ENCODE assay signal across 13 mouse cellular contexts in the genomic region with DNA sequence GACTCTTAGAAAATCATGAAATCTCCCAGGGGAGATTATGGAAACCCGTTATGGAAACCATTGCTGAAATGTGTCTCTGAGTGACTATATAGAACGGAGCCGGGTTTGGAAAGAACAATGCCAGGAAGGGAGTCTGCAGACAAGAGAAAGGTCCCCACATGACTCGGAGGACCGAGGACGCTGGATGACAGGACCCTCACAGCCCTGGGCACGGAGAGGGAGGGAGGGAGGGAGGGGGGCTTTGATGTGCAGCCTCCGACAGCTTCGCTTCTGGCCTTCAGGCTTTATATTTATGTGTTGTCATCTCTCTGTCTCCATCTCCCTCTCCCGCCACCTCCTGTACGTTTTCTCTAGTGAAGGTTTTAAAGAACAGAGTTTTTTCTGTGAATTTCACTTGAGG. TPM values are rescaled to one million over a fixed set of nuclear protein-coding genes. Genes with fewer than 3 reads are reported as not detected.
DNase-seq lines count a peak whose midpoint lies in the region; ATAC-seq lines count a peak whose summit lies in the region.
"Had no signal": no experiment of that assay in that cellular context is flagged by ENCODE, and none has a peak within 500 bp of the region (broad histone marks: within the 10 kb centered on the region; RNA-seq: fewer than 3 reads in every experiment).

No protein-coding gene starts in this region.

- no peak overlapping the region for H3K27ac ChIP-seq in heart, embryonic 15.5 days
- no peak overlapping the region for H3K27ac ChIP-seq in heart, embryonic 10.5 days
- H3K27ac ChIP-seq in embryonic facial prominence, embryonic 10.5 days (replicated peaks): peak overlapping the region; percentile 65
- no peak overlapping the region for H3K27ac ChIP-seq in forebrain, embryonic 13.5 days
- H3K27ac ChIP-seq in midbrain, embryonic 11.5 days (ENCODE audit: low read depth, low read length): peak overlapping the region; percentile 81
- H3K27ac ChIP-seq: liver, embryonic 14.5 days had no signal

- H3K4me2 ChIP-seq in heart, embryonic 15.5 days: peak overlapping the region; percentile 50; the same call in 1 of the 2 replicates
- peak overlapping the region; percentile 46 for H3K4me2 ChIP-seq in forebrain, embryonic 13.5 days
- peak overlapping the region; percentile 24 for H3K4me2 ChIP-seq in midbrain, embryonic 11.5 days

- H3K4me1 ChIP-seq in heart, embryonic 15.5 days (replicated peaks): peaks cover 11% of the 10 kb centered on the region
- peaks cover 10% of the 10 kb centered on the region for H3K4me1 ChIP-seq in heart, embryonic 10.5 days
- H3K4me1 ChIP-seq in embryonic facial prominence, embryonic 10.5 days: peaks cover 43% of the 10 kb centered on the region
- H3K4me1 ChIP-seq in forebrain, embryonic 13.5 days: peaks cover 38% of the 10 kb centered on the region
- peaks cover 34% of the 10 kb centered on the region for H3K4me1 ChIP-seq in midbrain, embryonic 11.5 days (ENCODE audit: control insufficient read depth, insufficient read depth, low read length)

- DNase-seq in heart, embryonic 10.5 days (ENCODE audit: low spot score): no peak
- no peak for DNase-seq in embryonic facial prominence, embryonic 10.5 days (ENCODE audit: low spot score)
- peak; percentile 95 for DNase-seq in midbrain, embryonic 11.5 days (ENCODE audit: low spot score, missing footprints)
- no peak for DNase-seq in spleen, postnatal 36 days (ENCODE audit: low spot score in 2 of 2)
- DNase-seq in thymus, postnatal 0 days (ENCODE audit: low spot score): no peak
- no peak for DNase-seq in layer of hippocampus, adult 18-20 months (ENCODE audit: low spot score in 2 of 2)
- DNase-seq: cerebellum, adult 9-10 months; kidney, adult 8-10 months; right cerebral cortex, postnatal 14 days had no signal

- 36% methylated on average over 11 of the region's 11 CpGs for WGBS in heart, embryonic 15.5 days
- 56% methylated on average over 11 of the region's 11 CpGs for WGBS in heart, embryonic 10.5 days
- 31% methylated on average over 11 of the region's 11 CpGs for WGBS in embryonic facial prominence, embryonic 10.5 days
- WGBS in forebrain, embryonic 13.5 days: 10% methylated on average over 11 of the region's 11 CpGs
- 27% methylated on average over 11 of the region's 11 CpGs for WGBS in midbrain, embryonic 11.5 days

- no peaks in the 10 kb centered on the region for H3K9me3 ChIP-seq in heart, embryonic 15.5 days (replicated peaks)
- no peaks in the 10 kb centered on the region for H3K9me3 ChIP-seq in heart, embryonic 10.5 days
- H3K9me3 ChIP-seq in embryonic facial prominence, embryonic 10.5 days: no peaks in the 10 kb centered on the region; the same call in 1 of the 2 replicates
- no peaks in the 10 kb centered on the region for H3K9me3 ChIP-seq in forebrain, embryonic 13.5 days (replicated peaks)
- no peaks in the 10 kb centered on the region; the same call in 1 of the 2 replicates for H3K9me3 ChIP-seq in midbrain, embryonic 11.5 days (ENCODE audit: control insufficient read depth, low read length)

- no peaks in the 10 kb centered on the region for H3K36me3 ChIP-seq in heart, embryonic 15.5 days
- no peaks in the 10 kb centered on the region for H3K36me3 ChIP-seq in heart, embryonic 10.5 days
- H3K36me3 ChIP-seq in embryonic facial prominence, embryonic 10.5 days (replicated peaks): peaks cover 6% of the 10 kb centered on the region; the same call in 1 of the 2 replicates
- no peaks in the 10 kb centered on the region for H3K36me3 ChIP-seq in forebrain, embryonic 13.5 days (ENCODE audit: poor library complexity, severe bottlenecking)
- no peaks in the 10 kb centered on the region for H3K36me3 ChIP-seq in midbrain, embryonic 11.5 days (ENCODE audit: control insufficient read depth, insufficient read depth, low read length)

- ATAC-seq in heart, embryonic 15.5 days (replicated peaks; ENCODE audit: insufficient number of reproducible peaks, insufficient read depth, low FRiP score, low read depth): no peak
- ATAC-seq in forebrain, embryonic 13.5 days: no peak
- 0 out of 2 replicates have a peak, but pooled peaks have one; percentile 14 for ATAC-seq in midbrain, embryonic 11.5 days (ENCODE audit: low FRiP score)
- ATAC-seq: Patski had no signal

- no peak overlapping the region for H3K9ac ChIP-seq in heart, embryonic 15.5 days
- H3K9ac ChIP-seq in forebrain, embryonic 13.5 days: peak overlapping the region; percentile 34; the same call in 1 of the 2 replicates
- H3K9ac ChIP-seq in midbrain, embryonic 11.5 days (ENCODE audit: low read length): peak overlapping the region; percentile 39
- H3K9ac ChIP-seq: liver, embryonic 14.5 days had no signal

- H3K4me3 ChIP-seq in heart, embryonic 15.5 days: no peak overlapping the region
- H3K4me3 ChIP-seq in heart, embryonic 10.5 days: no peak overlapping the region
- H3K4me3 ChIP-seq in embryonic facial prominence, embryonic 10.5 days: 0 out of 2 replicates have a peak overlapping the region, but pooled peaks have one; percentile 32
- no peak overlapping the region for H3K4me3 ChIP-seq in forebrain, embryonic 13.5 days
- H3K4me3 ChIP-seq in midbrain, embryonic 11.5 days (ENCODE audit: low read depth, low read length): no peak overlapping the region

- no peaks in the 10 kb centered on the region for H3K27me3 ChIP-seq in heart, embryonic 15.5 days
- H3K27me3 ChIP-seq in heart, embryonic 10.5 days (ENCODE audit: insufficient read depth, poor library complexity, severe bottlenecking): no peaks in the 10 kb centered on the region
- 0 out of 2 replicates have a peak, but pooled peaks cover 3% of the 10 kb centered on the region for H3K27me3 ChIP-seq in embryonic facial prominence, embryonic 10.5 days (replicated peaks; ENCODE audit: low read depth, poor library complexity, severe bottlenecking)
- no peaks in the 10 kb centered on the region for H3K27me3 ChIP-seq in forebrain, embryonic 13.5 days
- H3K27me3 ChIP-seq in midbrain, embryonic 11.5 days (ENCODE audit: control insufficient read depth, insufficient read depth, low read length): peaks cover 3% of the 10 kb centered on the region; the same call in 1 of the 2 replicates
- H3K27me3 ChIP-seq: Patski had no signal

RNA-seq across cellular contexts. Expression of a gene that starts 11.5 kb away (rescaled TPM):
- polyA plus RNA-seq in heart, embryonic 15.5 days (2015; fragmentation: Nextera tagmentation; extraction: Ambion mirVana): 2.7 and 3.1 TPM in 2 replicates
- polyA plus RNA-seq in heart, embryonic 10.5 days (2016; fragmentation: Nextera tagmentation; extraction: Ambion mirVana): 2.4 and 3.9 TPM in 2 replicates
- polyA plus RNA-seq in embryonic facial prominence, embryonic 10.5 days (2016; fragmentation: Nextera tagmentation; extraction: Ambion mirVana): 3.4 and 3.6 TPM in 2 replicates
- polyA plus RNA-seq in forebrain, embryonic 13.5 days (2015; fragmentation: Nextera tagmentation; extraction: Ambion mirVana): 4.1 and 4.2 TPM in 2 replicates
- polyA plus RNA-seq in midbrain, embryonic 11.5 days (2014; fragmentation: Nextera tagmentation; extraction: Ambion mirVana): 5.7 and 6.6 TPM in 2 replicates
- 17.1 and 18.1 TPM in 2 replicates for polyA plus RNA-seq in thymus, postnatal 0 days (2015; fragmentation: Nextera tagmentation; extraction: Ambion mirVana)
- total RNA-seq in layer of hippocampus, adult 18-20 months (2021): 10 to 100 TPM; 38.6 to 40.1 TPM

RNA-seq across cellular contexts. Expression of a gene that starts 53.1 kb away (rescaled TPM):
- polyA plus RNA-seq in heart, embryonic 15.5 days (2015; fragmentation: Nextera tagmentation; extraction: Ambion mirVana): 5.8 and 8.0 TPM in 2 replicates
- 6.7 and 8.0 TPM in 2 replicates for polyA plus RNA-seq in heart, embryonic 10.5 days (2016; fragmentation: Nextera tagmentation; extraction: Ambion mirVana)
- polyA plus RNA-seq in embryonic facial prominence, embryonic 10.5 days (2016; fragmentation: Nextera tagmentation; extraction: Ambion mirVana): 13.2 and 14.2 TPM in 2 replicates
- polyA plus RNA-seq in forebrain, embryonic 13.5 days (2015; fragmentation: Nextera tagmentation; extraction: Ambion mirVana): 4.5 and 5.2 TPM in 2 replicates
- 6.9 and 9.2 TPM in 2 replicates for polyA plus RNA-seq in midbrain, embryonic 11.5 days (2014; fragmentation: Nextera tagmentation; extraction: Ambion mirVana)
- 3.9 and 4.6 TPM in 2 replicates for polyA plus RNA-seq in thymus, postnatal 0 days (2015; fragmentation: Nextera tagmentation; extraction: Ambion mirVana)
- total RNA-seq in layer of hippocampus, adult 18-20 months (2021): 1 to 10 TPM; 2.6 to 2.9 TPM

Comparison
In these comparisons a context has a peak if more than half of its experiments do, and no peak if none do; other contexts are left out.
1. H3K27ac ChIP-seq: peak in embryonic facial prominence, embryonic 10.5 days (single experiment) and midbrain, embryonic 11.5 days (single experiment); none in heart, embryonic 15.5 days (single experiment), heart, embryonic 10.5 days (single experiment) and forebrain, embryonic 13.5 days (single experiment).
2. Peak in every context shown above with its lines, with median percentiles within 50 percentile points of each other: H3K4me2 ChIP-seq.